Mouse (Mus musculus): ENCODE measurements around the gene Clec1b. TPM values are rescaled to one million over a fixed set of nuclear protein-coding genes. Genes with fewer than 3 reads are reported as not detected.

Clec1b gene
- 0.74 and 0.83 TPM in 2 replicates for polyA plus RNA-seq (2015; fragmentation: Nextera tagmentation; extraction: Ambion mirVana)

GRCm38 (mm10) chr6:129396997-129397396 is at the start of gene Clec1b:
Gene Clec1b, plus strand, starts transcription at chr6:129397297.

GRCm38 (mm10) chr6:129385774-129386173 is 11.3 kb upstream of the Clec1b start, which contains the start of gene Clec12b:
Gene Clec12b, minus strand, starts transcription at chr6:129385874.

GRCm38 (mm10) chr6:129408562-129408961 is 11.5 kb downstream of the Clec1b start, which contains the start of gene Clec9a:
Gene Clec9a, plus strand, starts transcription at chr6:129408862.

GRCm38 (mm10) chr6:129451411-129452039 is 54.4 kb downstream of the Clec1b start, which contains the start of gene Clec1a:
Gene Clec1a, minus strand, starts transcription at chr6:129452000.

Other genes with a start within 250 kb of the Clec1b start
- 0.25 TPM in 2 replicates for gene Clec2d, start 216.7 kb upstream of the Clec1b start, polyA plus RNA-seq (2015; fragmentation: Nextera tagmentation; extraction: Ambion mirVana)
- not detected in 2 replicates for gene Cd69, start 121.9 kb upstream of the Clec1b start, polyA plus RNA-seq (2015; fragmentation: Nextera tagmentation; extraction: Ambion mirVana)
- gene 4922502D21Rik, start 65.5 kb upstream of the Clec1b start, polyA plus RNA-seq (2015; fragmentation: Nextera tagmentation; extraction: Ambion mirVana), result not detected in 2 replicates
- gene Clec12a, start 54.6 kb upstream of the Clec1b start, polyA plus RNA-seq (2015; fragmentation: Nextera tagmentation; extraction: Ambion mirVana), result 0.41 and 0.48 TPM in 2 replicates
- 0.17 and 0.22 TPM in 2 replicates for gene Clec12b, start 11.4 kb upstream of the Clec1b start, polyA plus RNA-seq (2015; fragmentation: Nextera tagmentation; extraction: Ambion mirVana)
- gene Clec9a, start 11.6 kb downstream of the Clec1b start, polyA plus RNA-seq (2015; fragmentation: Nextera tagmentation; extraction: Ambion mirVana), result 0.09 and 0.22 TPM in 2 replicates
- gene Clec1a, start 54.7 kb downstream of the Clec1b start, polyA plus RNA-seq (2015; fragmentation: Nextera tagmentation; extraction: Ambion mirVana), result 3.1 and 3.5 TPM in 2 replicates
- not detected in 2 replicates for gene Olr1, start 109.9 kb downstream of the Clec1b start, polyA plus RNA-seq (2015; fragmentation: Nextera tagmentation; extraction: Ambion mirVana)
- gene Tmem52b, start 115.3 kb downstream of the Clec1b start, polyA plus RNA-seq (2015; fragmentation: Nextera tagmentation; extraction: Ambion mirVana), result not detected in 2 replicates
- gene Gabarapl1, start 135.9 kb downstream of the Clec1b start, polyA plus RNA-seq (2015; fragmentation: Nextera tagmentation; extraction: Ambion mirVana), result 266 and 268 TPM in 2 replicates
- gene Klre1, start 180.6 kb downstream of the Clec1b start, polyA plus RNA-seq (2015; fragmentation: Nextera tagmentation; extraction: Ambion mirVana), result not detected in 2 replicates
- gene Klrd1, start 194.5 kb downstream of the Clec1b start, polyA plus RNA-seq (2015; fragmentation: Nextera tagmentation; extraction: Ambion mirVana), result not detected in 2 replicates
- 0.23 and 0.26 TPM in 2 replicates for gene Klrk1, start 226.6 kb downstream of the Clec1b start, polyA plus RNA-seq (2015; fragmentation: Nextera tagmentation; extraction: Ambion mirVana)
- gene Klrc3, start 246.0 kb downstream of the Clec1b start, polyA plus RNA-seq (2015; fragmentation: Nextera tagmentation; extraction: Ambion mirVana), result not detected in 2 replicates

Measured in neural tube, postnatal 0 days (tissue).